Mouse (Mus musculus) olfactory bulb, adult 2 months (tissue): ENCODE data around the gene Zscan10.

ENCODE experiments used
- CTCF ChIP-seq: fragments of 200-500 bp; IDR thresholded peaks from 2 replicates; pipeline ENCODE4 v1.5.1; 2012; ENCODE audit warnings: low read depth, mild to moderate bottlenecking, low read length, moderate library complexity; ENCODE audit not compliant: insufficient read depth
- POLR2A ChIP-seq: fragments of 200-500 bp; IDR thresholded peaks from 2 replicates; pipeline ENCODE4 v1.6.1; 2012; ENCODE audit warnings: mild to moderate bottlenecking, low read depth, low read length, moderate library complexity; ENCODE audit not compliant: insufficient read depth

- TF ChIP-seq CTCF, result no peak
- no peak for TF ChIP-seq POLR2A
Measured at GRCm38 (mm10) chr17:23653324-23653723, 52.7 kb downstream of the Zscan10 start.
